Mouse (Mus musculus) lung, adult 2 months (tissue): ENCODE data around the gene Dpf1. TPM values are rescaled to one million over a fixed set of nuclear protein-coding genes. Genes with fewer than 3 reads are reported as not detected.

ENCODE experiments used
- DNase-seq: peaks from one replicate; pipeline ENCODE4 v3.0.0; 2022
- H3K4me1 ChIP-seq: fragments of 200-500 bp; 2 replicates; pipeline ENCODE4 v1.6.1; 2011; ENCODE audit warnings: low read length; ENCODE audit not compliant: control insufficient read depth, insufficient read depth
- H3K4me3 ChIP-seq: fragments of 200-500 bp; replicated peaks from 2 replicates; pipeline ENCODE3; 2011; ENCODE audit warnings: low read depth, mild to moderate bottlenecking, control low read depth, low read length; ENCODE audit errors: extremely low read depth
- CTCF ChIP-seq: fragments of 200-500 bp; IDR thresholded peaks from 2 replicates; pipeline ENCODE4 v1.5.1; 2011; ENCODE audit warnings: mild to moderate bottlenecking, low read length, control low read depth; ENCODE audit not compliant: insufficient read depth
- POLR2A ChIP-seq: fragments of 200-500 bp; IDR thresholded peaks from 2 replicates; pipeline ENCODE4 v1.6.1; 2011; ENCODE audit warnings: low read depth, mild to moderate bottlenecking, control low read depth, low read length, borderline replicate concordance; ENCODE audit errors: extremely low read depth
- WGBS: fragments of 180-500 bp; shearing (Covaris S2); methylation state at CpG from one replicate; pipeline ENCODE4 v1.1.7; 2018; 5-methylcytosine and 5-hydroxymethylcytosine counted together
- polyA plus RNA-seq: library from polyadenylated mRNA; depleted of rRNA; stranded (reverse); fragments of >200 nt; gene quantifications from 2 replicates; pipeline ENCODE4 v1.2.3, GENCODE M21; 2012

Gene Dpf1
- polyA plus RNA-seq, 1 experiment: 4.0 TPM

DNA sequence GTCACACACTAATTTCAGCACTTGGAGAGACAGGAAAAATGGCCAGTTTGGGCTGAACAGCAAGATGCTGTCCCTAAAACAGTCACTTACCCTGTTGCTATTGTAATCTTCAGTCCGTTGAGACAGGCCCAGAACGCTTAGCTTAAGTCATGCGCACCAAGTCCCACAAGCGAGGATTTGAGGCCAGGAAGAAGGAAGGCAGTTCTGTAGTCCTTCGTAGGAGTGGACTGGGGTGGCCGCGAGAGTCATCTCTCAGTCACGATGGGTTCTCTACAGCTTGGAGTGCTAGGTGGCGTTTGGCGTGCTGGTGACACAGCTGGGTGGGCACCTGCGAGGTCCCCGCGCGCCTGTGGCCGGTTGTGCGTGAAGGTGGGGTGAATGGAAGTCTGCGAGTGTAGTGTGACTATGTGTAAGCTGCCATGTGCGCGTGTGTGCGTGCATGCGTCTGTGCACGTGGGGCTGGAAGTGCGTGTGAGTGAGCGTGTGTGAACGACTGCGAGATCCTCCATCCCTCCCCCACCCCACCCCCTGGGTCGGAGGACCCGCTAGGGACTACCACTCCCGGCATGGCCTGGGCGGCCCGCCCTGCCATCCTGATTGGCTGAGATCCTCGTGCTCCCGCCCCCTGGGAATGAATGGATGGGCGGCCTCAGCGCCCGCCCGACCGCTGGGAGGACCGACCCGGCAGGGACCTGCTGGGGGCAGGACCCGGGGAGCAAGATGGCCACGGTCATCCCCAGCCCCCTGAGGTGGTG is 3.8 kb downstream of the Dpf1 start:
- Histone ChIP-seq H3K4me1 (peaks cover 10% of the 10 kb centered on the region; the same call in 1 of the 2 replicates), H3K4me3 (peak overlapping the region; percentile 76)
- peak; percentile 85 for DNase-seq
- 2% methylated on average over 42 of the region's 42 CpGs for WGBS
- TF ChIP-seq POLR2A (no peak), CTCF (no peak)

DNA sequence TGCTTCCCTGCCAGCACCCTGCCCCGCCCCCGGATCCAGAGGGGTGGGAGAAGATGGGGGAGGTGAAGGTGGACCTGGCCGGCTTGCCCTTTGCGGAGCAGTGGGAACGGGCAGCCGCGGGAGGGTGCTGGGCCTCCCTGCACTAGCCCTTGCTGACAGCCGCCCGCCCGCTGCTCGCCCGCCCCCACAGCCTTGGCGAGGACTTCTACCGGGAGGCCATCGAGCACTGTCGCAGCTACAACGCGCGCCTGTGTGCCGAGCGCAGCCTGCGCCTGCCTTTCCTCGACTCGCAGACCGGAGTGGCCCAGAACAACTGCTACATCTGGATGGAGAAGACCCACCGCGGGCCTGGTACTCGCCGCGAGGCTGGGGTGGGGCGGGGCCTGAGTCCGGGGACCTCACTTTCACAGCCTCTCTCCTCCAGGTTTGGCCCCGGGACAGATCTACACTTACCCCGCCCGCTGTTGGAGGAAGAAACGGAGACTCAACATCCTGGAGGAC is 5.5 kb downstream of the Dpf1 start:
- TF ChIP-seq CTCF (no peak), POLR2A (no peak)
- 2% methylated on average over 36 of the region's 36 CpGs for WGBS
- no peak for DNase-seq

DNA sequence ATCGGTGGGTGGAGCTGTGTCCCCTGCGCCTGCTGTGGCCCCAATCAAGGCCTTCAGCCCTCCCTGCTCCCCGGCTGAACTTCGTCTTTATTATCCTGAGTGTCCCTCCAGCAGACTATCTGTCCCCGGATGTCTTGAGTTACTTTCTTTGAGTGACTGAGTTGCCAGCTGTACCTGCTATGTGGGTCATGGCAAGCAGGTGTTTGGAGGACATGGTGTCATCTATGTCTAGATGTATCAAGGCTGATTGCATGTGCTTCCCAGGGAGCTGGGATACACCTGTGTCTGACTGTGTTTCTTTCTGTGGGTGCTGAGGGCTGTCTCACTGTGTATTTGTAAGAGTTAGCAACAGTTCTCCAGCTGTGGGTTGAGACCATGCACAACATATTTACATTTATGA is 6.0 kb downstream of the Dpf1 start:
- WGBS: 11% methylated on average over 5 of the region's 5 CpGs

More for the DNA sequence above, 5.5 kb downstream of the Dpf1 start:
- Histone ChIP-seq H3K4me3 (peak overlapping the region; percentile 25), H3K4me1 (peaks cover 6% of the 10 kb centered on the region; the same call in 1 of the 2 replicates)

DNA sequence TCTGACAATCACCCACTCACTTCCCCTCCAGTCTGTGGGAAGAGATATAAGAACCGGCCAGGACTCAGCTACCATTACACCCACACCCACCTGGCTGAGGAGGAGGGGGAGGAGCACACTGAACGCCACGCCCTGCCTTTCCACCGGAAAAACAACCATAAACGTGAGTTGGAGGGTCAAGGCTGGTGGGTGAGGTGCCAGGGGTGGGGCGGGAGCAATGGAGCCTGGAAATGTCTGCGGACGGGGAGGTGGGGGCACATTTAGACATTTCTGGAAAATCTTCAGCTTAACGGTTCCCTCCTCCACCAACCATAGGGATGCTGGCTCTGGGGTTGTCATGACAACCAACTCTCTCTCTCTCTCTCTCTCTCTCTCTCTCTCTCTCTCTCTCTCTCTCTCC is 9.3 kb downstream of the Dpf1 start:
- H3K4me1 ChIP-seq: no peaks in the 10 kb centered on the region

More for the DNA sequence above, 6.0 kb downstream of the Dpf1 start:
- DNase-seq: no peak
- Histone ChIP-seq H3K4me3 (no peak overlapping the region), H3K4me1 (peaks cover 5% of the 10 kb centered on the region; the same call in 1 of the 2 replicates)
- TF ChIP-seq CTCF: no peak
- TF ChIP-seq POLR2A: no peak

DNA sequence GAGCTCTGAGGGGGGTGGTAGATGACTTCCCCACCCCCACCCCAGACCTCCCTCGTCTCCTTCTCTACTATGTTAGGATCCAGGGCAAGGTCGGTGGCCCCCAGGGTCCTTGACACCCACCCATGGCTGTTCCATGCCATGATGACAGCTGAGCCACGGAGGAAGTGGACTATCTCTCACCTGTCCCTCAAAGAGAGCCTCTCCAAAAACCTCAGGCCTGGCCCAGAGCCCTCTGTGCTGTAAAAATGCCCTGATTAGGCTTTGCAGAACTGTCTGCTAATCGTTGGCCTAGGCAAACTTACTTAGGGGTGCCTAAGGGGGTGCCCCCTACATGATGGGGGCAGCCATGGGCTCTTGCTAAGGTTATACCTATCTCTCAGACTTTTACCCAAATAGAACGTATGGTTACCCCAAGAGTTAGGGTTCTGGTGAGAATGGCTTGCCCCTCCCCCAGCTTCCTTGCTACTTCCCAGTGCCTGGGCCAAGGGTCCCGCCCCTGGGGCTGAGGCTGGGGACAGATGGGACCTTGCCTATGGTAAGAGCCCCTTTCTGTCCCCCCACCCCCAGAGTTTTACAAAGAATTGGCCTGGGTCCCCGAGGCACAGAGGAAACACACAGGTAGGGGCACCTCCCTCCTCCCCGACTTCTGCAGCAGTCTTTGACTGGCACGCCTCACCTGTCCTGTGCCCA is 10.0 kb downstream of the Dpf1 start:
- no peak for DNase-seq
- H3K4me1 ChIP-seq: peaks cover 2% of the 10 kb centered on the region; the same call in 1 of the 2 replicates
- WGBS: 58% methylated on average over 9 of the region's 9 CpGs
- TF ChIP-seq CTCF (no peak), POLR2A (no peak)
- H3K4me3 ChIP-seq: no peak overlapping the region

More for the DNA sequence above, 9.3 kb downstream of the Dpf1 start:
- 54% methylated on average over 9 of the region's 9 CpGs for WGBS
- TF ChIP-seq CTCF (no peak), POLR2A (no peak)
- no peak overlapping the region for H3K4me3 ChIP-seq
- DNase-seq: no peak

DNA sequence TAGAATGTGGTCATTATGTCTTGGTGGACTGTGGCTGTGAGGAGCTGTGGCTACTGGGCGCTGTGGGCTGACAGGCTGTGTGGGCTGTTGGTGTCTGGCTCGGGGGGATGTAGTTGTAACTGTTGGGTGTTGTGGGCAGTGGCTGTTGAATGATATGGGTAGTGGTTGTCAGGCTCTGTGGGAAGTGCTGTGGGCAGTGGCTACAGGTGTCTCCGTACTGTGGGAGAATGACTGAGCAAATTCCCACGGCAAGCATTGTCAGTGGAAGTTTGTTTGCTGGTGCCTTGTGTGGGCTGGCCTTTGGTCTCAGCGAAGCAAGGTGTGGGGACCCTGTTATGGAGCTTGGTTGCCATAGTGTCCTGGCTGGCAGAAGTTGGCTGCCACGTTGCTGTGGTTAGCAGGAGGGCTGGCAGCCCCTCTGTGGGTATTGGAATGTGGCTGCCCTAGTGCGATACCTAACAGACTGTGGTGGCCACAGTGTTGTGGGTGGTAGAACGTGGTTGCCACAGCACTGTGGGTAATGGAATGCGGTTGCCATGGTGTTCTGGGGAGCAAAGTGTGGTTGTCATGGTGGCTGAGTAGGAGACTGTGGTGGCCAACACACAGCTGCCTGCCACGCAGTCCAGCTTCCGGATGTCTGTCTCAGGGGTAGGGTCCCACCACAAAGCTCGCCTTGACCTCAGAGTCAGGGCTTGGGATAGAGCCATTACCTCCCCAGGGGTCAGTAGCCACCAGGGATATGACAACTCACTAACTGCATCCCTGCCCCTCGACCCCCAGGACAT is 11.3 kb downstream of the Dpf1 start:
- TF ChIP-seq POLR2A (no peak), CTCF (no peak)
- no peak for DNase-seq
- 57% methylated on average over 13 of the region's 13 CpGs for WGBS
- Histone ChIP-seq H3K4me1 (peaks cover 2% of the 10 kb centered on the region; the same call in 1 of the 2 replicates), H3K4me3 (no peak overlapping the region)

DNA sequence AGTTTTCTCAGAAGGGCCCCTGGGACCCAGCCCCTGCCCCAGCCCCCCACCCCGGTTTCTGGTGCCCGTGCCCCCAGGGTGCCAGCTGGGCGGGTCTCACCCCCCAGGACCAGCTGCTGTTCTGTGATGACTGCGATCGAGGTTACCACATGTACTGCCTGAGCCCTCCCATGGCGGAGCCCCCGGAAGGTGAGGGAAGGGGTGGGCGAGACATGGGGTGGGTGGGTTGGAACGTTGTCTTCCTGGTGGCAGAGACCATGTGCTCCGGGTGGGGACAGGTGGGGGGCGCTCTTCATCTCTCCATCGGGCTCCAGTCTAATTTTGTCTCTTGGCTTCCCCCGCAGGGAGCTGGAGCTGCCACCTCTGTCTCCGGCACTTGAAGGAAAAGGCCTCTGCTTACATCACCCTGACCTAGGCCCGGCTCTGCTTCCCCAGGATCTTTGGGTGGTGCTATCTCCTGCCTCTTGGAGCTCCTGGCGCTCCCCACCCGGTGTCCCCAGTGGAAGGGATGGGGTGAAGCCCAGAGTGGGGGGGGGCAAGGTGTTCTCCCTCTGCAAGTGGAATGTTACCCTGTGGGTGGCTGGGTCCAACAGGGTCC is 12.5 kb downstream of the Dpf1 start:
- Histone ChIP-seq H3K4me1 (peaks cover 2% of the 10 kb centered on the region; the same call in 1 of the 2 replicates), H3K4me3 (no peak overlapping the region)
- no peak for TF ChIP-seq POLR2A
- TF ChIP-seq CTCF: no peak
- 58% methylated on average over 17 of the region's 17 CpGs for WGBS
- DNase-seq: no peak

DNA sequence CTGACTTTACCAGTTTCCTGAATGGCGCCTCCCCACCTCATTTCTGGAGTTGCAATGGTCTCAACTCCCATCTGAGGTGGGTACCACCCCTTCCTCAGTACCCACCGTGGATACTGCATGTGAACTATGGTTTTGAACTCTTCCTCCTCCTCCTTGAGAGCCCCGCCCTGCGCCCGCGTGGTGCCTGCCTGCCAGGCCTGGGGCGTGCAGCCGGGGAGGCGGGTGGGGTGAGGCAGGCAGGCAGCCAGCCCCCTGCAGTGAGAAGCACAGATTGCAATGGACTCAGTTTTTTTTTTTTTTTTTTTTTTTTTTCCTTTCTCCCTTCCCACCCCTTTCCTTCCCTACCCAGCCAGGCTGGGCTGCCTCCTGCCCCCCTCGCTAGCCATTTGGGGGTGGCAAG is 13.2 kb downstream of the Dpf1 start:
- DNase-seq: no peak
- Histone ChIP-seq H3K4me3 (no peak overlapping the region), H3K4me1 (peaks cover 2% of the 10 kb centered on the region; the same call in 1 of the 2 replicates)
- WGBS: 9% methylated on average over 10 of the region's 10 CpGs
- no peak for TF ChIP-seq CTCF
- TF ChIP-seq POLR2A: no peak
